Mouse (Mus musculus) kidney, postnatal 10 days (tissue): ENCODE measurements around the gene Doxl2.
"Not testable (repeated sequence)": the region's sequence is repeated elsewhere in the genome, so short reads cannot be mapped to it uniquely, and the experiment has no call there.

Source experiments
- DNase-seq: peaks from one replicate; pipeline ENCODE4 v3.0.0; 2021; ENCODE audit warnings: mixed read lengths

Gene Doxl2

DNA sequence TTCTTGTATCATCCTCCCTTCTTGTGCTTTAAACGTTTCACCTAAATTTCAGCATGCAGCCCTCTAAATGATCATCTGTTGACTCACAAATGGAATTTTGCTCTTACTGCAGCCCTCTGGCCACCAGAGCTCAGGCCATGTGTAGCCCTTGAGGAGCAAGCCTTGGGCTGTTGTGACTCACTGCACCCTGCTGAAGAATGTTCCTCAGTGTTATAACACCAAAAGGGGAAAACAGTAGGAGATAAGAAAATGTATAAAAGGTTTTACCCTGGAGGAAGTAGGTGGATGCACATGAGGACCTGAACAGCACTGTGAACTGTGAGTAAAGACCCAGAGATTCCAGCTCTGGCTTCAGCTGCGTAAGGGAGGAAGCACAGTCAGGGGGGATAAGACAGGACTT, at the start of gene Doxl2:
Gene Doxl2 (plus strand): TSS at position 301 of the 400 bp plus-strand sequence.
- DNase-seq, result no peak

GRCm38 (mm10) chr6:48929595-48929994, 45.2 kb upstream of the Doxl2 start, which contains the start of gene 1600015I10Rik:
TSS of gene 1600015I10Rik (plus strand) at chr6:48929895.
- no peak for DNase-seq

- no peak for DNase-seq
Observed at GRCm38 (mm10) chr6:48949596-48949995, 25.2 kb upstream of the Doxl2 start.

GRCm38 (mm10) chr6:48950676-48951075, 24.1 kb upstream of the Doxl2 start:
- no peak for DNase-seq

GRCm38 (mm10) chr6:48951630-48952029, 23.1 kb upstream of the Doxl2 start:
- no peak for DNase-seq

DNA sequence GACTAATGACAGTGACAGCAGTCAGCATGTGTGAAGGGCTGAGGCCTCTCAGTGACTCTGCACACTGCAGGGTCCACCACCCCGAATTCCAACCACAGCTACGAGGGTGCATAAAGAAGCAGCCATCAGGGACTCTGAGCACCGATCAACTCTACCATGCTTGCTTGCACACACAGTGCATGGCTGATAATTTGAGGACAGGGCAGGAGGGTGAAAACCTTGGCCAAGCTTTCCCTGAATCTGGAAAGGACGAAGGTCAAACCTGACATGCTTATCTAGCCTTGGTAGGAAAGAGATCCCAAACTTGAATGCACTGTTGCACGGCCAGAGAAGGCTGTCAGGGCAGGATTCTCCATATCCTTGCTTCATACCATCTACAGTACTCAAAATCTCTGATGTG, 21.5 kb upstream of the Doxl2 start:
- no peak for DNase-seq

- no peak for DNase-seq
Observed at GRCm38 (mm10) chr6:48954211-48954610, 20.6 kb upstream of the Doxl2 start.

DNA sequence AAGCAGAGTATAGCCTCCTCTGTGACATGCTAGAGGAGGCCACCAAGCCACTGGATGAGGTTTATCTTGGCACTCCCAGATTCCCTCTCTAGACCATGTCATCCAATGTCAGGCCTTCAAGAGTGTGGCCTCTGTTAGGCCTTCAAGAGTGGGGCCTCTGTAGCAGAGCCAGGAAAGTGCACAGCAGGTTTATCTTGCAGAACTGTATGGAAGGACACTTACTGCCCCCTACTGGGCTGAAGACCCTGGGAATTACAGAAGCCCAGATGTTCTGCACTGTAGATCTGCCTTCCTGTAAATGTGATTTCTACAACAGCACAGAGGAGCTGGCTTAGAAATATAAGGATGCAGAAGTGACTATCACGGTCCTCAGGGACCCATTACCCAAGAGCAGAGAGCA, 19.8 kb upstream of the Doxl2 start:
- DNase-seq, result peak; percentile 89

GRCm38 (mm10) chr6:48956785-48957184, 18.0 kb upstream of the Doxl2 start:
- DNase-seq, result no peak

GRCm38 (mm10) chr6:48958053-48958452, 16.7 kb upstream of the Doxl2 start:
- DNase-seq, result peak; percentile 63

- DNase-seq, result peak; percentile 33
Observed at GRCm38 (mm10) chr6:48959151-48959550, 15.6 kb upstream of the Doxl2 start.

DNA sequence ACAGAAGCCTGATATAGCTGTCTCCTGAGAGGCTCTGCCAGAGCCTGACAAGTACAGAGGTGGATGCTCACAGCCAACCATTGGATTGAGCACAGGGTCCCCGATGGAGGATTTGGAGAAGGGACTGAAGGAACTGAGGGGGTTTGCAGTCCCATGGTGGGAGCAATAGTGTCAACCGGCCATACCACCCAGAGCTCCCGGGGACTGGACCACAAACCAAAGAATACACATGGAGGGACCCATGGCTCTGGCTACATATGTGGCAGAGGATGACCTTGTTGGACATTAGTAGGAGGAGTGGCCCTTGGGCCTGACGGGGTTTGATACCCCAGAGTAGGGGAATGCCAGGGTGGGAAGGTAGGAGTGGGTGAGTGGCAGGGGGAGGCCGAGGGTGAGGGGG, 8.1 kb upstream of the Doxl2 start:
- not testable (repeated sequence) for DNase-seq

GRCm38 (mm10) chr6:48967868-48968267, 6.9 kb upstream of the Doxl2 start:
- no peak for DNase-seq

DNA sequence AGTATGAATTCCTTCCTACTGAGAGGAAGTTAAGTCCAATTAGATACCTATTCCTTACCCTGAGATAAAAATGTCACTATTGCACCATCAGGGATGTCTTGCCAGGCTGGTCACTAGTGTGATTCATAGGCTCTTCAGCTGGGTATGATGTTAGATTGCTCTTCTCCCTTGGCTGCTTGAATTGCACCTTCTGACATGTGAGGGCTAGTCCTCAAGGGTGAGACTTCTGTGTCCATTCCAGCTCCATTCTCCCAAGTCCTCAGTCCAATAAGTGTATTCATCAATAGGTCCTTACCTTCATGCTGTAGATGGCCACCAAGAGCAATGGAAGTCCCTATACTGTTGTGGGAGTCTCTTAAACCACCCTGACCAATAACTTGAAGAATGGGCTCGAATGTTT, 4.9 kb downstream of the Doxl2 start:
- no peak for DNase-seq

DNA sequence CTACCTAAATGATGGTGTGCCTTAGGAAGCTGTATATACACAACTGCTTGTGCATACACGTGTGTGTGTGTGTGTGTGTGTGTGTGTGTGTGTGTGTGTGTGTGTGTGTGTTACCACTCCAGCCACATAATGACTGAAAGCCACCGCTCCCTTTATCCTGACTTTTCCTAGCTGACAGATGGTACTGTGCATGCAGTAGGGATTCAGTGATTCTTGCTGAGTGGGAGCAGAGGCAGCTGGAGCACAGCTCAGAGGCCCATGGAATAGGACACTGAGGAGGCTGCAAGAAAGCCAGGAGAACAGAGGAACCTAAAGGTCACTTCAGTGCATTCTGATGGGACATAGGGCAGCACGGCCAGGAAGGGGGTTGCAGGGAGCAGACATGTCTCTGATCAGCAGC, 7.5 kb downstream of the Doxl2 start:
- DNase-seq, result no peak

- DNase-seq, result peak; percentile 24
Observed at GRCm38 (mm10) chr6:48986444-48986990, 11.8 kb downstream of the Doxl2 start, which contains the start of gene Svs1. TSS of gene Svs1 (plus strand) at chr6:48986861.

- DNase-seq, result no peak
Observed at GRCm38 (mm10) chr6:48989971-48990370, 15.2 kb downstream of the Doxl2 start.

GRCm38 (mm10) chr6:48991991-48992390, 17.2 kb downstream of the Doxl2 start:
- DNase-seq, result peak; percentile 25

DNA sequence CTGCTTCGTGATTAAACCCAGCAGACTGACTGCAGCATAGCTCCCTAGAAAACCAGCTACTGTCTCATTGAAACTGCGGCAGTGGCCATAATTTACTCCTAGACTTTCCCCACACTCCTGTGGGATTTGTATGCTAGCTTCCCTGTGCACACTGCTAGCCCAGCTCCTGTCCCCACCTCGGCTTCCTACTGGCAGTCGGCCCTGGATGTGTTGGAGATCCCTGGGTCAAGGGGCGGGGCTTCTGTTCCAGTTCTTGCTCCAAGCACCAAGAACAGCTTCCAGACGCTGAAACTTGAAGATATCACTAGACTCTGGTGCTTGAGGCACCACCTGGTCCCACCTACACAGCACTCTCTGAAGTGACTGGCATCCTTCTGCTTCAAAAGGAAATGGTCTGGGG, 23.4 kb downstream of the Doxl2 start:
- DNase-seq, result no peak

- DNase-seq, result no peak
Observed at GRCm38 (mm10) chr6:48998796-48999195, 24.0 kb downstream of the Doxl2 start.

DNA sequence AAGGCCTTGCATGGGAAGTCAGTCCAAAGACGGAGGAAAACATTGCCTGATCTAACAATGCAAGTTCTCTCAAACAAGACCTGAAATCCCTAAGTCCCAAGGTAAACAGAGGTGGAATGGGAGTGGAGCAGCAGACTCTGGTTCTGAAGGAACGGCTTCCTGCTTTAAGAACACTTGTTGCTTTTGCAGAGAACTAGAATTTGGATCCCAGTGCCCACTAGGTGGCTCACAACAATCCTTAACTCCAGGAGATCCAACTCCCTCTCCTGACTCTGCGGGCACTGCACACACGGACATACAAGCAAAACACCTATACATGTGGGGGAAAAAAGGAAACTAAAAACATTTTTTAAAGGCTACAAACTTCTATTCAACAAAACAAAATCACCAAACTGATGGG, 28.6 kb downstream of the Doxl2 start:
- peak; percentile 24 for DNase-seq

DNA sequence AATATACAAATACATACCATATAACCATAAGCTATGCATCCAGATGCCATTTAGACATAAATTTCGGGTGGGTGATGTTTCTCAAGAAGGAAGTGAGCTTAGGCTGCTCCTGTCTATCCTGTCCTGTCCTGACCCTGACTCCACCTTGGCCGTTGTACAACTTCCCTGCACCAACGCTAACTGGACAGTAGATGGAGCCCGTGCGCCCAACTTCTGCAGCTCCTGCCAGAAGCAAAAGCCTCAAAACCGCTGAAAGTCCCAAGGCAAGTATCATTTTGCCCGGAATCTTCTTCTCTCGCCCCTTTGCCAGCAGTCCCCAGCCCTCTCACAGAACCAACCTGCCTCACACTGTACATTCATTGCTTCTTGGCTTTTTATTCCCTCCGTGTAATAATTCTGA, 33.2 kb downstream of the Doxl2 start:
- peak; percentile 79 for DNase-seq

- DNase-seq, result peak; percentile 24
Observed at GRCm38 (mm10) chr6:49008420-49009160, 33.8 kb downstream of the Doxl2 start.

- no peak for DNase-seq
Observed at GRCm38 (mm10) chr6:49009161-49009555, 34.4 kb downstream of the Doxl2 start.

DNA sequence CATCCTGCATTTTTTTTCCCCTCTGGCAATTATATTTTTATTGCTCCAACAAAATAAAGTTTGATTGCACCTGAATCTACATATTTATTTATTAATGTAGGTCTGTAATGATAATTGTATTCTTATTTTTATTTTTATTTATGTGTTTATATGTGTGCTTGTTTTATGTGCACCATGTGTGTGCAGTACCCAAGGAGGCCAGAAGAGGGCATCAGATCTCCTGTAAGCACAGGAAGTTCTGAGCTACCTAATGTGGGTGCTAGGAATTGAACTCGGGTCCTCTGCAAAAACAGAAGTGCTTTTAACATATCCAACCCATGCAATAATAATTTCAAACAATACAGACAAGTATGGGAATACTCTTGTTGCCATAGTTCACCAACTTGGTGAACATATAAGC, 34.9 kb downstream of the Doxl2 start:
- DNase-seq, result no peak
